Mouse (Mus musculus): ENCODE data around the gene Ubtd1.

GRCm38 (mm10) chr19:41932686-41933085 lies 48.9 kb upstream of the Ubtd1 start:
- TF ChIP-seq POLR2A (IDR thresholded peaks at IDR 0.05; ENCODE audit: low read depth, low read length) (no peak), CTCF (IDR thresholded peaks at IDR 0.05; ENCODE audit: borderline replicate concordance, insufficient read depth, low read length) (no peak)

Data from embryonic fibroblast, embryonic 13.5 days (primary cell).